Mouse (Mus musculus) erythroid progenitor cell, adult 5-6 weeks (primary cell): Measurements from ENCODE around the gene Sprr3. TPM values are rescaled to one million over a fixed set of nuclear protein-coding genes. Genes with fewer than 3 reads are reported as not detected.

Source experiments
- total RNA-seq, 2 experiments: library from RNA; stranded (forward) in 1 of 2; stranded (reverse) in 1 of 2; fragments of 150-400 nt in 1 of 2; fragments of 186-747, 209-891 nt in 1 of 2; gene quantifications; 2 replicates each; pipeline versions ENCODE4 v1.2.3 to v1.2.4; 2015 to 2017; ENCODE audit warnings: low replicate concordance in 2 of 2

The Sprr3 gene
- total RNA-seq, 2 experiments from 2014 or later, result not detected

Other genes starting within 250 kb of the Sprr3 start
- gene Sprr2a1, start 242.9 kb downstream of the Sprr3 start, total RNA-seq (2015; ENCODE audit: low replicate concordance), result not detected in 2 replicates
- not detected in 2 replicates for gene Sprr2a1, start 242.9 kb downstream of the Sprr3 start, total RNA-seq (2017; ENCODE audit: low replicate concordance)
- not detected in 2 replicates for gene Sprr2a2, start 242.8 kb downstream of the Sprr3 start, total RNA-seq (2015; ENCODE audit: low replicate concordance)
- 0.77 TPM in 1 of 2 replicates, not detected in the other for gene Sprr2a2, start 242.8 kb downstream of the Sprr3 start, total RNA-seq (2017; ENCODE audit: low replicate concordance)
- not detected in 2 replicates for gene Sprr2a3, start 173.3 kb downstream of the Sprr3 start, total RNA-seq (2015; ENCODE audit: low replicate concordance)
- not detected in 2 replicates for gene Sprr2a3, start 173.3 kb downstream of the Sprr3 start, total RNA-seq (2017; ENCODE audit: low replicate concordance)
- gene Sprr2b, start 142.1 kb downstream of the Sprr3 start, total RNA-seq (2015; ENCODE audit: low replicate concordance), result not detected in 2 replicates
- not detected in 2 replicates for gene Sprr2b, start 142.1 kb downstream of the Sprr3 start, total RNA-seq (2017; ENCODE audit: low replicate concordance)
- gene Sprr2d, start 119.6 kb downstream of the Sprr3 start, total RNA-seq (2015; ENCODE audit: low replicate concordance), result not detected in 2 replicates
- not detected in 2 replicates for gene Sprr2d, start 119.6 kb downstream of the Sprr3 start, total RNA-seq (2017; ENCODE audit: low replicate concordance)
- not detected in 2 replicates for gene Sprr2e, start 106.6 kb downstream of the Sprr3 start, total RNA-seq (2015; ENCODE audit: low replicate concordance)
- gene Sprr2e, start 106.6 kb downstream of the Sprr3 start, total RNA-seq (2017; ENCODE audit: low replicate concordance), result not detected in 2 replicates
- not detected in 2 replicates for gene Sprr2f, start 93.5 kb downstream of the Sprr3 start, total RNA-seq (2015; ENCODE audit: low replicate concordance)
- not detected in 2 replicates for gene Sprr2f, start 93.5 kb downstream of the Sprr3 start, total RNA-seq (2017; ENCODE audit: low replicate concordance)
- gene Sprr2h, start 73.0 kb downstream of the Sprr3 start, total RNA-seq (2015; ENCODE audit: low replicate concordance), result not detected in 2 replicates
- not detected in 2 replicates for gene Sprr2h, start 73.0 kb downstream of the Sprr3 start, total RNA-seq (2017; ENCODE audit: low replicate concordance)
- not detected in 2 replicates for gene Sprr2i, start 50.7 kb downstream of the Sprr3 start, total RNA-seq (2015; ENCODE audit: low replicate concordance)
- gene Sprr2i, start 50.7 kb downstream of the Sprr3 start, total RNA-seq (2017; ENCODE audit: low replicate concordance), result not detected in 2 replicates
- not detected in 2 replicates for gene Sprr2j-ps, start 40.6 kb downstream of the Sprr3 start, total RNA-seq (2015; ENCODE audit: low replicate concordance)
- not detected in 2 replicates for gene Sprr2j-ps, start 40.6 kb downstream of the Sprr3 start, total RNA-seq (2017; ENCODE audit: low replicate concordance)
- 2.1 and 8.6 TPM in 2 replicates for gene Gm9774, start 29.3 kb downstream of the Sprr3 start, total RNA-seq (2015; ENCODE audit: low replicate concordance)
- 2.3 and 3.0 TPM in 2 replicates for gene Gm9774, start 29.3 kb downstream of the Sprr3 start, total RNA-seq (2017; ENCODE audit: low replicate concordance)
- gene Sprr2k, start 26.1 kb downstream of the Sprr3 start, total RNA-seq (2015; ENCODE audit: low replicate concordance), result not detected in 2 replicates
- not detected in 2 replicates for gene Sprr2k, start 26.1 kb downstream of the Sprr3 start, total RNA-seq (2017; ENCODE audit: low replicate concordance)
- not detected in 2 replicates for gene Sprr1b, start 19.9 kb downstream of the Sprr3 start, total RNA-seq (2015; ENCODE audit: low replicate concordance)
- not detected in 2 replicates for gene Sprr1b, start 19.9 kb downstream of the Sprr3 start, total RNA-seq (2017; ENCODE audit: low replicate concordance)
- gene Sprr1a, start 27.2 kb upstream of the Sprr3 start, total RNA-seq (2015; ENCODE audit: low replicate concordance), result not detected in 2 replicates
- gene Sprr1a, start 27.2 kb upstream of the Sprr3 start, total RNA-seq (2017; ENCODE audit: low replicate concordance), result not detected in 2 replicates
- not detected in 2 replicates for gene Sprr4, start 41.8 kb upstream of the Sprr3 start, total RNA-seq (2015; ENCODE audit: low replicate concordance)
- not detected in 2 replicates for gene Sprr4, start 41.8 kb upstream of the Sprr3 start, total RNA-seq (2017; ENCODE audit: low replicate concordance)
- gene 2310046K23Rik, start 75.8 kb upstream of the Sprr3 start, total RNA-seq (2015; ENCODE audit: low replicate concordance), result not detected in 2 replicates
- gene 2310046K23Rik, start 75.8 kb upstream of the Sprr3 start, total RNA-seq (2017; ENCODE audit: low replicate concordance), result not detected in 2 replicates
- not detected in 2 replicates for gene Ivl, start 115.0 kb upstream of the Sprr3 start, total RNA-seq (2015; ENCODE audit: low replicate concordance)
- 0.39 TPM in 1 of 2 replicates, not detected in the other for gene Ivl, start 115.0 kb upstream of the Sprr3 start, total RNA-seq (2017; ENCODE audit: low replicate concordance)
- not detected in 2 replicates for gene Smcp, start 130.3 kb upstream of the Sprr3 start, total RNA-seq (2015; ENCODE audit: low replicate concordance)
- not detected in 2 replicates for gene Smcp, start 130.3 kb upstream of the Sprr3 start, total RNA-seq (2017; ENCODE audit: low replicate concordance)
- gene 2210017I01Rik, start 148.8 kb upstream of the Sprr3 start, total RNA-seq (2015; ENCODE audit: low replicate concordance), result not detected in 2 replicates
- gene 2210017I01Rik, start 148.8 kb upstream of the Sprr3 start, total RNA-seq (2017; ENCODE audit: low replicate concordance), result not detected in 2 replicates
- not detected in 2 replicates for gene Lce6a, start 162.9 kb upstream of the Sprr3 start, total RNA-seq (2015; ENCODE audit: low replicate concordance)
- not detected in 2 replicates for gene Lce6a, start 162.9 kb upstream of the Sprr3 start, total RNA-seq (2017; ENCODE audit: low replicate concordance)
- not detected in 2 replicates for gene Lce1a1, start 189.6 kb upstream of the Sprr3 start, total RNA-seq (2015; ENCODE audit: low replicate concordance)
- not detected in 2 replicates for gene Lce1a1, start 189.6 kb upstream of the Sprr3 start, total RNA-seq (2017; ENCODE audit: low replicate concordance)
- gene Lce1b, start 198.2 kb upstream of the Sprr3 start, total RNA-seq (2015; ENCODE audit: low replicate concordance), result not detected in 2 replicates
- not detected in 2 replicates for gene Lce1b, start 198.2 kb upstream of the Sprr3 start, total RNA-seq (2017; ENCODE audit: low replicate concordance)
- not detected in 2 replicates for gene Lce1a2, start 211.6 kb upstream of the Sprr3 start, total RNA-seq (2015; ENCODE audit: low replicate concordance)
- gene Lce1a2, start 211.6 kb upstream of the Sprr3 start, total RNA-seq (2017; ENCODE audit: low replicate concordance), result not detected in 2 replicates
- gene Lce1c, start 220.5 kb upstream of the Sprr3 start, total RNA-seq (2015; ENCODE audit: low replicate concordance), result not detected in 2 replicates
- not detected in 2 replicates for gene Lce1c, start 220.5 kb upstream of the Sprr3 start, total RNA-seq (2017; ENCODE audit: low replicate concordance)
- gene Lce1d, start 228.5 kb upstream of the Sprr3 start, total RNA-seq (2015; ENCODE audit: low replicate concordance), result not detected in 2 replicates
- not detected in 2 replicates for gene Lce1d, start 228.5 kb upstream of the Sprr3 start, total RNA-seq (2017; ENCODE audit: low replicate concordance)